ENCODE assay signal across 8 mouse cellular contexts in the genomic region with DNA sequence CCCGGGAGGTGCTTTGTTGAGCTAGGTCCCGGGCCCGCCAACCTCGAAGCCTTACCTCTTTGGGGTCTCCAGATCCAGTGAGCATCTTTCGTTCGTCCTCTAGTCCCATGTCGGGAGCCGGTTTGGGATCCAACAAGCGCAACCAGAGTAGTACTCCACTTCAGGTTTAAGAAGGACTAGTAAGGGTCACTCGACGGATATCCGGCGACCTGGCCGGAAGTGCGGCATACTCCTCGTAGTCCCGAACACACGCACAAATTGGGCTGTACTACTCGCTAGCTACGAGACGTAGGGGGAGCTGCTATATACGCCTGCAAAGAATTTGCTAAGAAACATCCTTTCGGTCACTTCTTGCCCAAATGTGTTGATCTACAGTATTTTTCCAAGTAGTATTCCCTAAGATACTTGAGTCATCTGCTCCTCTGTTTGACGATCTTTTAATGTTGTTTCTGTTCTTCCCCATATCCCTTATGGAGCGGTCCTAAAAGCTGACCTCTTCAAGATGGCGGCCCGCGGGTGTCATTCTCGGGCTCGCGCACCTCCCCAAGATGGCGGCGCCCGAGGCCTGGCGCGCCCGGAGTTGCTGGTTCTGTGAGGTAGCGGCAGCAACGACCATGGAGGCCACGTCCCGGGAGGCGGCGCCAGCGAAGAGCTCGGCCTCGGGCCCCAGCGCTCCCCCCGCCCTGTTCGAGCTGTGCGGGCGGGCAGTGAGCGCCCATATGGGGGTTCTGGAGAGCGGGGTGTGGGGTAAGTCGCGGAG. TPM values are rescaled to one million over a fixed set of nuclear protein-coding genes. Genes with fewer than 3 reads are reported as not detected.
DNase-seq lines count a peak whose midpoint lies in the region; ATAC-seq and TF ChIP-seq lines count a peak whose summit lies in the region.

A gene (minus strand): TSS at position 211 of the 760 bp plus-strand sequence.
A gene (plus strand): TSS at position 409 of the 760 bp plus-strand sequence.

- H3K4me3 ChIP-seq in ES-Bruce4 (ENCODE audit: low read depth, low read length), result peak within 1 kb of the TSS; percentile 84
- H3K4me3 ChIP-seq in forebrain, embryonic 13.5 days, result peak within 1 kb of the TSS; percentile 84
- peak within 1 kb of the TSS; percentile 66 for H3K4me3 ChIP-seq in liver, postnatal 0 days (ENCODE audit: low read depth, low read length)
- H3K4me3 ChIP-seq in neural tube, embryonic 14.5 days (ENCODE audit: low read depth, low read length), result peak within 1 kb of the TSS; percentile 75

- peak within 1 kb of the TSS; percentile 68 for H3K27ac ChIP-seq in ES-Bruce4 (ENCODE audit: insufficient read depth, low read length)
- peak within 1 kb of the TSS; percentile 96 for H3K27ac ChIP-seq in forebrain, embryonic 13.5 days
- H3K27ac ChIP-seq in liver, postnatal 0 days (ENCODE audit: low read depth), result peak within 1 kb of the TSS; percentile 99
- H3K27ac ChIP-seq in neural tube, embryonic 14.5 days (ENCODE audit: low read depth, low read length), result peak within 1 kb of the TSS; percentile 93

- no peaks in the 10 kb centered on the region for H3K27me3 ChIP-seq in ES-Bruce4 (ENCODE audit: control insufficient read depth, insufficient read depth, low read length, poor library complexity, severe bottlenecking)
- no peaks in the 10 kb centered on the region for H3K27me3 ChIP-seq in forebrain, embryonic 13.5 days
- H3K27me3 ChIP-seq in liver, postnatal 0 days (ENCODE audit: insufficient read depth, low read length), result no peaks in the 10 kb centered on the region
- H3K27me3 ChIP-seq in neural tube, embryonic 14.5 days (ENCODE audit: control insufficient read depth, insufficient read depth, low read length), result no peaks in the 10 kb centered on the region

- H3K4me2 ChIP-seq in forebrain, embryonic 13.5 days, result peak within 1 kb of the TSS; percentile 92
- H3K4me2 ChIP-seq in liver, postnatal 0 days (ENCODE audit: low read depth, low read length), result peak within 1 kb of the TSS; percentile 80
- peak within 1 kb of the TSS; percentile 87 for H3K4me2 ChIP-seq in neural tube, embryonic 14.5 days (ENCODE audit: low read depth, low read length)

- no peak for TF ChIP-seq EP300 in ES-Bruce4 (IDR thresholded peaks at IDR 0.05; ENCODE audit: insufficient read depth, low read depth, low read length)
- TF ChIP-seq EP300 in liver, postnatal 0 days (IDR thresholded peaks at IDR 0.05; ENCODE audit: low read depth), result peak; percentile 86

- no peaks in the 10 kb centered on the region for H3K4me1 ChIP-seq in ES-Bruce4 (ENCODE audit: control insufficient read depth, insufficient read depth, low read length)
- H3K4me1 ChIP-seq in forebrain, embryonic 13.5 days, result peaks cover 35% of the 10 kb centered on the region
- peaks cover 20% of the 10 kb centered on the region for H3K4me1 ChIP-seq in liver, postnatal 0 days (ENCODE audit: insufficient read depth)
- H3K4me1 ChIP-seq in neural tube, embryonic 14.5 days (ENCODE audit: control insufficient read depth, insufficient read depth, low read length), result peaks cover 26% of the 10 kb centered on the region

- TF ChIP-seq CTCF in ES-Bruce4 (IDR thresholded peaks at IDR 0.05; ENCODE audit: low read depth, low read length), result no peak
- peak; percentile 29 for TF ChIP-seq CTCF in liver, postnatal 0 days (IDR thresholded peaks at IDR 0.05; ENCODE audit: low read depth)

- DNase-seq in heart, postnatal 10 days, result peak; percentile 96
- peak; percentile 75 for DNase-seq in large intestine, adult 2 months (ENCODE audit: low read depth, low spot score)
- peak; percentile 96 for DNase-seq in liver, postnatal 0 days
- peak; percentile 96 for DNase-seq in testis, postnatal 10 days (ENCODE audit: low spot score)

- H3K36me3 ChIP-seq in ES-Bruce4 (ENCODE audit: control insufficient read depth, insufficient read depth, low read length, poor library complexity, severe bottlenecking), result peaks cover 11% of the 10 kb centered on the region
- H3K36me3 ChIP-seq in forebrain, embryonic 13.5 days (ENCODE audit: poor library complexity, severe bottlenecking), result peaks cover 13% of the 10 kb centered on the region
- peaks cover 6% of the 10 kb centered on the region for H3K36me3 ChIP-seq in liver, postnatal 0 days (replicated peaks; ENCODE audit: insufficient read depth, low read length)
- H3K36me3 ChIP-seq in neural tube, embryonic 14.5 days (ENCODE audit: control insufficient read depth, insufficient read depth, low read length), result peaks cover 2% of the 10 kb centered on the region; the same call in 1 of the 2 replicates

- peak; percentile 59 for TF ChIP-seq POLR2A in ES-Bruce4 (IDR thresholded peaks at IDR 0.05; ENCODE audit: insufficient read depth, low read length)

- H3K9me3 ChIP-seq in ES-Bruce4 (replicated peaks; ENCODE audit: control insufficient read depth, insufficient read depth, low read length, poor library complexity, severe bottlenecking), result no peaks in the 10 kb centered on the region
- no peaks in the 10 kb centered on the region for H3K9me3 ChIP-seq in forebrain, embryonic 13.5 days (replicated peaks)
- no peaks in the 10 kb centered on the region for H3K9me3 ChIP-seq in liver, postnatal 0 days (ENCODE audit: low read length)
- no peaks in the 10 kb centered on the region for H3K9me3 ChIP-seq in neural tube, embryonic 14.5 days (ENCODE audit: control insufficient read depth, low read length)

- H3K9ac ChIP-seq in ES-Bruce4 (ENCODE audit: low read depth, poor library complexity, severe bottlenecking), result peak within 1 kb of the TSS; percentile 98
- H3K9ac ChIP-seq in forebrain, embryonic 13.5 days, result peak within 1 kb of the TSS; percentile 92
- H3K9ac ChIP-seq in liver, postnatal 0 days (replicated peaks), result peak within 1 kb of the TSS; percentile 96
- H3K9ac ChIP-seq in neural tube, embryonic 14.5 days (replicated peaks; ENCODE audit: low read depth, low read length), result peak within 1 kb of the TSS; percentile 82

- WGBS in forebrain, embryonic 13.5 days, result under 1% methylated on average over 55 of the region's 55 CpGs
- under 1% methylated on average over 55 of the region's 55 CpGs for WGBS in large intestine, adult 2 months
- WGBS in liver, postnatal 0 days (ENCODE audit: insufficient replicate concordance), result under 1% methylated on average over 55 of the region's 55 CpGs
- under 1% methylated on average over 55 of the region's 55 CpGs for WGBS in neural tube, embryonic 14.5 days

- intact Hi-C loops in heart, postnatal 10 days (cut with DNase I), result loop anchor here (2.0 to 5.0 kb wide), 2 partner anchors 22 to 147 kb away; a partner anchor contains a TSS

- peak; percentile 93 for ATAC-seq in cerebellum, adult (ENCODE audit: insufficient number of reproducible peaks, low FRiP score, low TSS enrichment)
- peak; percentile 96 for ATAC-seq in forebrain, embryonic 13.5 days
- ATAC-seq in liver, postnatal 0 days, result peak; percentile 92
- ATAC-seq in neural tube, embryonic 14.5 days (ENCODE audit: low read depth), result peak; percentile 95

RNA-seq across cellular contexts. Expression of the first gene that starts in this region (rescaled TPM):
- 406 and 433 TPM in 2 replicates for polyA plus RNA-seq in ES-Bruce4 (2011; ENCODE audit: insufficient read depth, insufficient read length, low read depth, missing spikeins)
- 477 and 508 TPM in 2 replicates for polyA plus RNA-seq in forebrain, embryonic 13.5 days (2015; fragmentation: Nextera tagmentation; extraction: Ambion mirVana)
- 1,000 to 10,000 TPM; 1,784 to 1,838 TPM for total RNA-seq in heart, postnatal 10 days (2021)
- 240 and 273 TPM in 2 replicates for polyA plus RNA-seq in large intestine, adult 2 months (2012; rRNA removed)
- polyA plus RNA-seq in liver, postnatal 0 days (2015; fragmentation: Nextera tagmentation; extraction: Ambion mirVana), result 563 and 605 TPM in 2 replicates
- 443 and 524 TPM in 2 replicates for polyA plus RNA-seq in neural tube, embryonic 14.5 days (2014; fragmentation: Nextera tagmentation; extraction: Ambion mirVana)

RNA-seq across cellular contexts. Expression of the second gene that starts in this region (rescaled TPM):
- 38.3 and 42.7 TPM in 2 replicates for polyA plus RNA-seq in ES-Bruce4 (2011; ENCODE audit: insufficient read depth, insufficient read length, low read depth, missing spikeins)
- 54.3 and 59.7 TPM in 2 replicates for polyA plus RNA-seq in forebrain, embryonic 13.5 days (2015; fragmentation: Nextera tagmentation; extraction: Ambion mirVana)
- 10 to 100 TPM; 33.2 to 39.7 TPM for total RNA-seq in heart, postnatal 10 days (2021)
- 41.8 and 58.8 TPM in 2 replicates for polyA plus RNA-seq in large intestine, adult 2 months (2012; rRNA removed)
- 22.9 and 23.3 TPM in 2 replicates for polyA plus RNA-seq in liver, postnatal 0 days (2015; fragmentation: Nextera tagmentation; extraction: Ambion mirVana)
- 77.5 and 84.3 TPM in 2 replicates for polyA plus RNA-seq in neural tube, embryonic 14.5 days (2014; fragmentation: Nextera tagmentation; extraction: Ambion mirVana)

Comparison
In these comparisons a context has a peak if more than half of its experiments do, and no peak if none do; other contexts are left out.
1. Peak in every context shown above with its lines: DNase-seq, ATAC-seq, H3K4me3 ChIP-seq and H3K27ac ChIP-seq.